Comparison of ENCODE assay signal across 8 mouse cellular contexts in genomic region chr7:65370787-65371616, GRCm38 (mm10).
DNase-seq lines count a peak whose midpoint lies in the region; ATAC-seq lines count a peak whose summit lies in the region.

No protein-coding gene starts in this region.

- H3K4me1 ChIP-seq in hindbrain, embryonic 14.5 days (replicated peaks; ENCODE audit: control insufficient read depth, insufficient read depth, low read length): peaks cover 14% of the 10 kb centered on the region; the same call in 1 of the 2 replicates

- DNase-seq in T-cell, adult 2 months (ENCODE audit: low spot score): peak; percentile 2
- DNase-seq in cerebellum, postnatal 4 days (ENCODE audit: low spot score in 2 of 2): peak; percentile 82 to 87
- DNase-seq in frontal cortex, postnatal 36 days (ENCODE audit: low spot score in 2 of 2): peak; percentile 89 to 90
- peak; percentile 88 for DNase-seq in hindbrain, embryonic 14.5 days (ENCODE audit: low spot score)
- peak; percentile 85 for DNase-seq in left cerebral cortex, adult 11 months (ENCODE audit: low spot score)
- peak; percentile 91 for DNase-seq in lung, postnatal 25 days (ENCODE audit: low spot score)
- peak; percentile 70 for DNase-seq in retina, postnatal 7 days (ENCODE audit: low read depth, low spot score)
- DNase-seq in urinary bladder, adult 18-20 months (ENCODE audit: low spot score in 2 of 2): peak; percentile 90 to 92

- H3K9ac ChIP-seq in hindbrain, embryonic 14.5 days: peak overlapping the region; percentile 74

- H3K27ac ChIP-seq in hindbrain, embryonic 14.5 days: peak overlapping the region; percentile 74

- H3K27me3 ChIP-seq in hindbrain, embryonic 14.5 days (ENCODE audit: control insufficient read depth, insufficient read depth, low read length): no peaks in the 10 kb centered on the region

- 1% methylated on average over 65 of the region's 92 CpGs for WGBS in hindbrain, embryonic 14.5 days

- peak; percentile 92 for ATAC-seq in hindbrain, embryonic 14.5 days (ENCODE audit: low FRiP score)

- peak overlapping the region; percentile 84 for H3K4me3 ChIP-seq in hindbrain, embryonic 14.5 days (replicated peaks; ENCODE audit: low read length)

- H3K9me3 ChIP-seq in hindbrain, embryonic 14.5 days (ENCODE audit: control insufficient read depth, low read length): no peaks in the 10 kb centered on the region

- no peaks in the 10 kb centered on the region for H3K36me3 ChIP-seq in hindbrain, embryonic 14.5 days (replicated peaks; ENCODE audit: control insufficient read depth, insufficient read depth)

- H3K4me2 ChIP-seq in hindbrain, embryonic 14.5 days (replicated peaks): peak overlapping the region; percentile 80

Comparison
In these comparisons a context has a peak if more than half of its experiments do, and no peak if none do; other contexts are left out.
1. Peak in every context shown above with its lines: DNase-seq, ATAC-seq, H3K4me3 ChIP-seq and H3K27ac ChIP-seq.
2. DNase-seq: peak in every context shown above with its lines; median percentile 91 in lung, postnatal 25 days; 91 in urinary bladder, adult 18-20 months; 90 in frontal cortex, postnatal 36 days; 88 in hindbrain, embryonic 14.5 days; 85 in left cerebral cortex, adult 11 months; 84 in cerebellum, postnatal 4 days; 70 in retina, postnatal 7 days; 2 in T-cell, adult 2 months.